Mouse (Mus musculus) liver, adult 10 weeks (tissue): Measurements from ENCODE around the gene Prune2. TPM values are rescaled to one million over a fixed set of nuclear protein-coding genes. Genes with fewer than 3 reads are reported as not detected.

Source experiments
- polyA plus RNA-seq: library from polyadenylated mRNA; stranded (reverse); fragments of 350-450 nt; fragmentation: Illumina TruSeq; extraction: RNeasy Lipid Tissue Mini Kit (QIAGEN cat#74804); gene quantifications from one replicate; pipeline ENCODE4 v1.2.3, GENCODE M21; 2014; ENCODE audit warnings: low read depth, low replicate concordance

Gene Prune2
- 0.21 TPM for polyA plus RNA-seq

DNA sequence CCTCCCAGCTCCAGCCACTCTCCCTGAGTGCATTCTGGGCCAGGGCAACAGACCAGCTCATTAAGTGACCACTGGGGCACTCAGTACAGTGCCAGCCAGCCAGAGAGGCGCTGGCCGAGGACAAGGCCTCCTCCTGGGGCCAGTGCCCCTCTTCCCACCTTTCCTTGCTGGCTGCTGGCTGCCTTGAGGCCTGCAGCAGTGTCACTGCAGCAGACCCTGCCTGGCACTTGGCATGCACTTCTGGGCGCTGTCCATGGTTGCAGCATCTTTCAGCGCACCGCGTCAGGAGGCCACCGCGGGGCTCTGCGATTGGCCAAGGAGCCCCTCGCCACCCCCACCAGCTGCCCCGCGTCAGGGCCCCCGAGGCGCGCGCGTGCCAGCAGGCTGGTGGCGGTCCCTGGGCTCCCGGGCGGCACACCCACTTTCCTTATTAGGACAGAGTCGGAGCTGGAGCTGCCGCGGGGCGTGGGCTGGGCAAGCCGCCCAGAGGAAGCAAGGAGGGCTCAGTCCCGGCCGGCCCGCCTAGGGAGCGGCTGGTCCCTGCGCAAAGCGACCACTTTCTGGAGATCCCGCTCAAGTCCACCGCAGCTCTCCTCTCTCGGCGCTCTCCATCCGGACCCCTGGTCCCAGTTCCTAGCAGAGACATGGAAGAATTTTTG is at the start of gene Prune2:
Gene Prune2, plus strand, starts transcription at position 506 of the 659 bp plus-strand sequence.

Other genes starting within 250 kb of the Prune2 start
- gene Vps13a, start 175.2 kb upstream of the Prune2 start, polyA plus RNA-seq, result 20.0 TPM
- gene Foxb2, start 82.3 kb upstream of the Prune2 start, polyA plus RNA-seq, result not detected